Mouse (Mus musculus) induced T-regulatory cell, adult 2 months (primary cell): Measurements from ENCODE around the gene Phldb2.

Experiments
- DNase-seq: peaks from one replicate; pipeline ENCODE4 v3.0.0-alpha.2; 2012; ENCODE audit warnings: low read depth

Gene Phldb2

DNA sequence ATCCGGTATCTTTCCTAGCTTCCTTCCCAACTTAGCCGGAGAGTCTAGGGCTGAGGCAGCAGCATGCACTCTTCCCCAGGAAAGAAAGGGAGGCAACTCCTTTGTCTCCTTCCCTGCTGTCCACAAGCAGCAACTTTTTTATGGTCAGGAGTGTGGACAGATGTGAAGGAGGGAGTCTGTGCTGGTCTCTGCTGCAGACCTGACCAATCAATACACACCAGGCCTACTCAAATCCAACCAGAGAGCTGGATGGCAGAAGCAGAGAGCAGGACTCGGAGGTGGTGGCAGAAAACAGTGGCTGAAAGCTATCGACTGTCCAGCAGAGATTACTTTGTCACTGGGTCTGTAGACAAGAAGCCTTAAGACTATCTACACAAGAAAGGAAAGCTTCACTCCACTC lies at the start of gene Phldb2:
Gene Phldb2 (minus strand): TSS at position 205 of the 400 bp plus-strand sequence.
- DNase-seq: no peak

DNA sequence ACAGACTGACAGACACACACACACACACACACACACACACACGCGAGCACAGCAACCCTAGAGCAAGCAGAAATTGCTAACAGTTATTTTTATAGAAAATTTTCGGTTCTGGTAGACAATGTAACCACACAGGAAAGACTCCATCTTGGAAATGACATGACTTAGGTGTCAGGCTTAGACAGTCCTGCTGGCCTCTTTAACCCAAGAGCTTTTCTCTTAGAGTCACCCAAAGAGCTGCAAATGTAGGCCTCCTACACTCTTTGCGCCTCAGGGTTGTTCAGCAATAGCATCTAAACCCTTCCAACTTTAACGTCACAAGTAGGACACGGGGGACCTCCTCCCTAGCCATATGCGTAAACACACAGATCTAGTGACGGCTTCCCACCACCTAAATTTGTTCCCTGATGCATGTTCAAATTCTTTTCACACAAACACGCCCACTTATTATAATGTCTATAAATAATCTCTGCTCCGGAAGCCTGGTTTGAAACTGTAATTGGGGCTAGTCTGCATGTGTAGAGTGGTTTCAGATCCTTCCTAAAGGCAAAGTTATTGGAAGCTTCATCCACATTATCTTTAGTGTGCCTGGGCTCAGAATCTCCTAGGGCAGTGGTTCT lies 48.3 kb upstream of the Phldb2 start:
- peak; percentile 82 for DNase-seq

DNA sequence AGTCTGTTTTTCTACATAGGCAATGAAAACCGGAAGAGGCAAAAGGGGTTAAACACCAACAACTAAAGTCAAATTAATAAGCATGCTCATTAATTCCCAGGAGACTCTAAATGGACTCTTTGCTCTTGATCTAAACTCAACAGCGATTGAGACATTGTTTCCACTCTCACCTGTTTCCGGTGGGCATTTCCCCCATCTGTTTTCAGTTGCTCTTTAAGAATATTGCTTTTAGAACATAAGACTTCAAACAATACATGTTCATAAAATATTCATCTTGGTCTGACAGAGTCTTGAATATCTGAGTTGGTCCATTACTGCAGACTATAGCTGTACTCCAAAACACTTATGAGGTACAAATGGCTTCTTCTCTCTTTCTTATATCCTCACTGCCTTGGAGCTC lies 47.6 kb upstream of the Phldb2 start:
- peak; percentile 74 for DNase-seq

GRCm38 (mm10) chr16:45999374-46000191 lies 46.2 kb upstream of the Phldb2 start:
- peak; percentile 28 for DNase-seq

GRCm38 (mm10) chr16:45998231-45998630 lies 44.8 kb upstream of the Phldb2 start:
- peak; percentile 57 for DNase-seq

GRCm38 (mm10) chr16:45990901-45991676 lies 37.7 kb upstream of the Phldb2 start:
- DNase-seq: peak; percentile 69

DNA sequence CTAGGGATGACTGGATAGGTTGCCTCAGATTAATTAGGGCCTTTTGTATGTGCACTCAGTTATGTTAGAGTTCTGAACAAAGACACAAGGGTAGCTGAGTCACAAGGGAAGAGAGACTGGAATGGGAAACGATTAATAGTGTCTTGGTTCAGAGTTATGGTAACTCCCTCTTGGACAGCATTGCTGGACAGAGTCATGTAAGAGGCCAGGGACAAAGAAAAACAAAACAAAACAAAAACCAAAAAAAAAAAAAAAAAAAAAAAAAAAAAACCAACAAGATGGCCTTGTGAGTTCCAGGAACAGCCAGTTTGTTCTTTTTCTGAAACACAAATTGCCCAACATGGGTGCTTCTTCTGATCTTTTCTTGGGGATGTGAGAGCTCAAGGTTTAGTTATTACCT lies 32.8 kb upstream of the Phldb2 start:
- no peak for DNase-seq

DNA sequence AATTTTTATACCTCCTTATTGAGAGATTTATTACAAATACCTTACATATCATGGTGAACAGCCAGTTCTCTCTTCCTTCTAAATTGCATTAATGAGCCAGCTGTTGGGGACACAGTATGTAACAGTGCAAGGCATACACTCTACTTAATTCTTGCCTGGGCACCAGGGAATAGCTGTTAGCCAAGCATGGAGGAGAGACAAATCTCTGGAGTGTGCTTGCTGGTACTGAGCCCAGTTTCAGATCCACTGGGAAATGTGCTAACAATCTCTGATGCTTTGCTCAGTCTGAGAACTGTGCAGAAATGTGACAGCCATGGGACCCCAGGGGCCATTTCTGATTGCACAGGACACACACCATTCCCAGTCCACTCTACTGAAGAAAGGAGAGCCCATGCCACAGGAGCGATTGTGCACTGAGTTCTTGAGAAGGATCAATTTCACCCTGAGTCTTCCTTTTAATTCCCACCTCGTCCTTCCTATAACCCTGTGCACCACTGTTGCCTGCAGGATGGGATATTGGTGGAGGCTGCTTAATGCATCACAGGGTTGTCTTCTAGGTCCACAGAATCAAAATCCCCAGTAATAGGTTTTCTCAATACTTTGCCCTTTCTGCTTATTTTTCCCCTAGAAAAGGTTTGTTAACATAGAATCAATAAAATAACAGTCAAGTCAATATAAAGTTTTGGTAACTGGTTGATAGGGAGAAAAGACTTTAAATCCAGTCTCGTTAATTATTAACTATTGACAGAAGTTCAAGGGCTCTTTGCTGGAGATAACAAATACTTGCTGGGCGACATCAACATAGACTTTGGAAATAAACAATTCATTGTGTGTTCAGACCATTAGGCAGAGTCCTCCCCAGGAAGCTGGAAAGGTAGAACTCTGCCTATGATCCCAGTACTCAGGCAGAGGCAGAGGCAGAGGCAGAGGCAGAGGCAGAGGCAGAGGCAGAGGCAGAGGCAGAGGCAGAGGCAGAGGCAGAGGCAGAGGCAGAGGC lies 31.5 kb upstream of the Phldb2 start:
- no peak for DNase-seq

DNA sequence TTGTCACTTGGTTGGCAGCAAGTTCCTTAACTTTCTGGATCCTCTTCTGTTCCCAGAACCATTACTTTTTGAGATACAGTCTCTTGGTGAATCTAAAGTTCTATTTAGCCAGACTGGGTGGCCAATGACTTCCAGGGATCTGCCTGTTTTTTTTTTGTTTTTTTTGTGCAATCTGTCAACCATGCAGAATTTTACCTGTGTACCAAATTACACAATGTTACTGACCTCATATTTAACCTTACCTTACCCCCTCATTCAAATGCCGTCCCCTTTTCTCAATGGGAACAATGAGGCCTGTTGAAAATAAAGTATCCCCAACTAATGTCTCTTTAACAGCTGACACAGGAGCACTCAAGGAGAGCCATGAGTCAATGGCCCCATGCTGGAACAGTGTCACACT lies 22.9 kb upstream of the Phldb2 start:
- DNase-seq: no peak

DNA sequence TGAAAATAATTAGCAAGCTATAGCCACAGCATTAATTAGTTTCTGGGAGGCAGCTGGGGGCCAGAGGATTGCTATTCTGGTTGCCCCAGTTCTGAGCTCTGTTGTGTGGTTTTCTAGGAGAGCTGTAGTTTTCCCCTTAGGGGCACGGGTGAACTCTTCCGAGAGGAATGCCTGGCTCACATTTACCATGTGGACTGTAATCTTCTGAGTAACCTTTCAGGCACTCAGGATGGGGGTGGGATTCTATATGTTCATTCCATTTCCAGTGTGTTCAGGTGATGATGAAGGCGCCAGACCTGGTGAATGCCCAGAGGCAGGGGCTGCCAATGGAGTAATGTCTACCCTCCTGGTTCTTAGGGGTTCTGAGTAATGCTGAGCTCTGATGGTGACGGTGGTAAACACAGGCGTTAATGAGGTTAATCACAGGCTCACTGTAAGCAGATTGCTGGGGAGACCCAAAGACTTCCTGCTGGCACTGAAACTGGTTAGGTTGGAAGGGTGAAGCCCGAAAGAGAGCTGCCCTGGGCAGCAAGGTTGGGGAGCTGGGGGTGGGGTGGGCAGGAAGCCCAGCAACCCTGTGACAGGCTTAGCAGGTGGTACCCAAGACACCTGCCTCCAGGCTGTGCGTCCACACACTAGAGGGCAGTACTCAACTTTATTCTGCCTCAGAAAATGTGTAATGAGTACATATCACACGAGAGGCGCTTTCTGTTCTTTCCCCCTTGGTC lies 20.7 kb upstream of the Phldb2 start:
- DNase-seq: peak; percentile 45

- DNase-seq: peak; percentile 32
Observed at GRCm38 (mm10) chr16:45970187-45970586, 16.8 kb upstream of the Phldb2 start.

DNA sequence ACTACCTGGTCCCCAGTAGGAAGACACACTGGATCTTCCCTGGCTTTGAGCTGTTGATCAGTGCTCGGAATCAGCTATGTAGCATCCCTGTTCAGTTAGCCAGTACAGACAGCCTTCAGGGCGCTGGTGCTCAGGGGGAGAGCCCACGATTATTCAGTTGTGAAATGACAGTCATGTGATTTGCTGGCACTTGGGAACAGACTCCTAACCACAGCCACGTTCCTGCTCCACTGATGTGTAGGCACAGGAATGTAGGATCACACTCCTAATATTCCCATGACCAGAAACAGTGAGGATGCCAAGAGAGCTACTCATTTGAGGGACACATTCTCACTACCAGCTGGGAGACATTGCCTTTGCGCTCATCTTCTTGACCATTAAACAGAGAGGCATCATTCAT lies 15.3 kb upstream of the Phldb2 start:
- no peak for DNase-seq

DNA sequence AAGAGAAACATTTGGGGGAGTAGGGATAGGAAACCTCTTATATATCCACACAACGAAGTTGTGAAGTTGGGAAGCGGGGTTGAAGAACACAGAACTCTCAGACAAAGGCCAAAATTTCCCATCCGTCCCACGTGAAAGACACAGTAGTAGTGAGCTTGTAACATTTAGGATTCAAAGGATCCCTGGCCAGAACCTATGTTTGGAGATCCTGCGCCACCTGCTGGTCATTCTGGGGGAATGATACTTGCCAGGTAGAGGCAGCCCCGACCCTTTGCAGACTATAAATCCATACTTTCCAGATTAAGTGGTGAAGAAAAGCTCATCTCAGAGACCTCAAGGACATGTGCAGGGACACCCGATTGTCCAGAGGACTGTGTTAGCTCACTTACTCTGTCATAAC lies 14.1 kb upstream of the Phldb2 start:
- DNase-seq: peak; percentile 83

- no peak for DNase-seq
Observed at GRCm38 (mm10) chr16:45966604-45967003, 13.2 kb upstream of the Phldb2 start.

- no peak for DNase-seq
Observed at GRCm38 (mm10) chr16:45964777-45965176, 11.4 kb upstream of the Phldb2 start.

- no peak for DNase-seq
Observed at GRCm38 (mm10) chr16:45963837-45964236, 10.4 kb upstream of the Phldb2 start.

GRCm38 (mm10) chr16:45963088-45963487 lies 9.7 kb upstream of the Phldb2 start:
- DNase-seq: no peak

- no peak for DNase-seq
Observed at GRCm38 (mm10) chr16:45960978-45961377, 7.6 kb upstream of the Phldb2 start.

DNA sequence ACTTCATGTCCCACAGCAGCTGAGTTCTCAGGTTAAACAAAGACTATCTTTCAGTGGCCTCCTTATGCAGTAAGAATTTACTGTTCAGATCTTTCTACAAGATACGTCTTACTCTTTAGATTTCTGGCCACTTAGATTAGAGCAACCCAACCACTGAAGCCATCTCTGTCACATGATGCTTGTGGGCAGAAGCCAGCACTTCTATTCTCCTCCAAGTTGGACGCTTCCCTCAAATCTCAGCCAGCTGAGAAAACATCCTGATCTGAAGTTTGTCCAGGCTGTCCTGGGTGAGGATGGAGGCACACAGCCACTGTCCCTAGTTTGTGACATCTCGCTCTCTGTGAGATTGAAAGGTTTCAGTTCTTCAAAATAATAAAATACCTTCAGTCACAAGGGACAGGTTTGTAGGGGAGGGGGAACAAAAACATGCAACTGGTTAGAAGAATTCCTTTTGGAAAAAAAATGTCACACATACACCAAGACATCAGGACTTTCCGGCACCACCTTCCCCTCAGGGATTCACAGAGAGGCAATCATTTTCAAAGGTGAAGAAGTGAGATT lies 3.1 kb upstream of the Phldb2 start:
- DNase-seq: no peak

DNA sequence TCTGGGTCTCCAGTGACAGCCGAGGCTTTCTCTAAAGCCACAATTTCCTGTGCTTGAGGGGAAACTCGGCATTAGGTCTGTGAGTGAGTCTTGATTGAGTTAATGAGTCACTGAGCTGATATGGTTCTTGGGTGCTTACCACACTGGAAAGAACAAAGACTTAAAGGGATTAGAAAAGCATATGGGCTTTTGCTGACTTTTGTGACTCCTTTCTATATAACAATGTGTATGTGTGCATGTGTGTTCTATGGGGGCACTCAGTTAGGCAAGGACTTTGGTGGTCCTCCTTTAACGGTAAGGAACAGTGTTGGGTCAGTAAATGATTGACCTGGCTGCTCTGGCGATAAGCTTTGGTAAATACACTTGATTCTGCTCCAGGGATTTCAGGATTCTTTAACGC lies 897 bp downstream of the Phldb2 start:
- DNase-seq: peak; percentile 53

DNA sequence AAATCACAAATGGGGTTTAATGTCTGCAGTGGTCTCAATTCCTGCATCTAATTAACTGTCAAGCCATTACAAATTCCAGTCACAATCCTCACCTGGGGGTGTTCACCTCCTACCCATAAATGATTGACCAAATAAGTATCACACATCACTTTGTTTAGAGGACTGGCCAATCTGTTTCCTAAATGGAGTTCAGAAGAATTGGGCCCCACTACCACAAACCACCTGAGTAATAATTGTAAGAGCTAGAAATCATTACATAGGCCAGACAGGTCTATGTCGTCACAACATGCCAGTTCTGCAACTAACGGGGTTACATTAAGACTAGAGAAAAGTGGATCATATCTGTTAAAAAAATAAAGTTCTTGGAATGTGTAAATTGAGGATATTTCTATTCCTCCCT lies 1.4 kb downstream of the Phldb2 start:
- no peak for DNase-seq
